Mouse (Mus musculus) hindlimb bud, embryonic 11.5 days (tissue): ENCODE data around the gene Anxa6.
"Not testable (repeated sequence)": the region's sequence is repeated elsewhere in the genome, so short reads cannot be mapped to it uniquely, and the experiment has no call there.

Source experiments
- DNase-seq: peaks from one replicate; pipeline ENCODE4 v3.0.0-alpha.2; 2012; ENCODE audit warnings: low read depth, low spot score; ENCODE audit errors: extremely low spot score

Gene Anxa6

DNA sequence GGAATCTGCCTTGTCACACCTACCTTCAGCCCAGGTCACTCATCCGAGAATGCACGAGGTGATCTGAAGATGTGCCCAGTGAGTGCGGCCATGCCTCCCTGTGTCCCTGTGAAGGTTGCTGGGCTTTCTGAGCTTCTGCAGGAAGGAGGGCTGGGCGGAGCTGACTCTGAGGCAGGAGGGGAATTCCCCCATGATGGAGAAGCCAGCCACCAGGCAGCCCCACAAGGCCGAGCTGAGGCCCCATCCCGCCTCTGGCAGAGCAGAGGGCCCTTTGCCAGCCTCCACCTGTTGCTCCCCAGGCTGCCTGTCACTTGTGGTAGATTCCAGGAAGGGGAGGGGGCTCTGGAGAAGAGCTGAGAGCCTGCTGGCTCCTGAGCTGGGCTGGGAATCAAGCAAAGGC, 70.4 kb downstream of the Anxa6 start, which contains the start of gene Tnip1:
Gene Tnip1 (minus strand): TSS at position 108 of the 400 bp plus-strand sequence.
- DNase-seq = no peak

DNA sequence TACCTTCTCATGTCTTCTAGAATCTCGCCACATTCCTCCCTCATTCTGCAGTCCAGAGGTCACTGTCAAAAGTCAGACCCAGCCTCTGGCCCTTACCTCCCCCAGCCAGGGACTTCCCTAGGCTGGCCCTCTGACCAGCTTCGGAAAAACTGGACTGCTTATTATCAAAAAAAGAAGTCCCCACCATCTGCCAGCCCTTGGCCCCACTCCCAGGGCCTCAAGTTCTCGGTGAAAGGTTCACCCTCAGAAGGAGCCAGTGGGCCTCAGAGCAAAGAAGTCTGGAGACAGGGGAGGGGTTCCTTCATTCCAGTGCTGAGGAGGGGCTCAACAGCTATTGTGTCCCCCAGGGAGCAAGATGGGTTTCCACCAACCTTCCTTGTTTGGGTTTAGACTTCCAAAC, 71.3 kb downstream of the Anxa6 start:
- no peak for DNase-seq

- no peak for DNase-seq
These were observed 71.9 kb downstream of the Anxa6 start for GRCm38 (mm10) chr11:54961164-54961850.

- DNase-seq = no peak
These were observed 73.0 kb downstream of the Anxa6 start for GRCm38 (mm10) chr11:54960251-54960650.

DNA sequence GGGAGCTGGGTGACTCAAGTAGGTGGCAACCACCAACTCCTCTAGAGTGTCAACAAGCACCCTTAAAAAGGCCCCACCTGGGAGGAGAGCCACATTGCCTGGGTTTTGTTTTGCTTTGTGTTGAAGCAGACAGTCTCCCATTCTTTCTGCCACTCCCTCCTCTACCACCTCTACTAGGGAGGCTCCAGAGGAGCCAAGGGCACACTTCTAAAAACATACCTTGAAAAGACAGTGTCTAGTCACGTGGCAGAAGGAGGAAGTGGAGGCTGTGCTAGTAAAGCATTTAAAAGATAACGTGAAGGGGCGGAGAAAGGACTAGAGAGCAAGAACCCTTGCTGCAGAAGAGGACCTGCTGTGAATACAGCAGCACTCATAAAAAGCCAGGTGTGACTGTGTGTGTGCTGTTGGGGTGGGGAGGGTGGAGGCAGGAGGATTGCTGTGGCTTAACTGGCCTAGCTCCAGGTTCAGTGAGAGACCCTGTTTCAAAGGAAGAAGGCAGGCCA, 74.6 kb downstream of the Anxa6 start:
- DNase-seq = no peak

GRCm38 (mm10) chr11:54957708-54958107, 75.5 kb downstream of the Anxa6 start:
- not testable (repeated sequence) for DNase-seq

GRCm38 (mm10) chr11:54956912-54957311, 76.3 kb downstream of the Anxa6 start:
- DNase-seq = no peak

DNA sequence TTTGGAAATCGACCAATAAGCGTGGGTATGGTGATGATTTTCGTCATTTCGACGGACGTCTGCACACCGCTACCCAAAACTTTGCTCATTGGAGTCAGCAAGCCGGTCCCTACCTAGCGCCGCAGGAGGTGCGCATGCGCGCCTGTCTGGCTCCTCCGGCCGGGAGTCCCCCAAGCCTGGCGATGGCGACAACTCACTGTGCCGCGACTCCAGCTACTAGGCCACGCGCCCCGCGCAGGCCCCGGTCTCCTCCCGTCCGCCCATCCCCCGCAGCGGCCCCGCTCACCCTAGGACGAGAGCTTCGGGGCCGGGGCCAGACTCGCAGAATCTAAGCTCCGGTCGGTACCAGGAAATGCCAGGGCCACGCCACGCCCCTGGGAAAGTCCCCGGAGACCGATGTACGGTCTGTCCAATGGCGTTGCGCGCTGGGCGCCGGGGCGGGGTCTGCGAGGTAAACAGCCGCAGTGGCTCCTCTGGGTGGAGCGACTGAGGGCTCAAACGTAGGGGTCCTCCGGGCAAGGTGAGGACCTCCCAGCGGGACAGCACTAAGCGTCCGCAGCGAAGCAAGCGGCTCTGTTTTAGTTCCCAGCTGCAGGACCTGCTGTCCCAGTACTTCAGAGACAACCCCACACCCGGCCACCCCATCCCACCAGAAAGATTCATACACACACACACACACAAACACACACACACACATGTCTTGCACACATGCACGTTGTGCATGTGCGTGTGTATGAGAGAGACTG, 77.3 kb downstream of the Anxa6 start:
- DNase-seq = peak; percentile 73

GRCm38 (mm10) chr11:54955400-54955734, 77.9 kb downstream of the Anxa6 start:
- not testable (repeated sequence) for DNase-seq

- no peak for DNase-seq
These were observed 78.5 kb downstream of the Anxa6 start for GRCm38 (mm10) chr11:54954716-54955115.

- DNase-seq = no peak
These were observed 79.2 kb downstream of the Anxa6 start for GRCm38 (mm10) chr11:54953993-54954446.

- no peak for DNase-seq
These were observed 80.6 kb downstream of the Anxa6 start for GRCm38 (mm10) chr11:54952651-54953050.

DNA sequence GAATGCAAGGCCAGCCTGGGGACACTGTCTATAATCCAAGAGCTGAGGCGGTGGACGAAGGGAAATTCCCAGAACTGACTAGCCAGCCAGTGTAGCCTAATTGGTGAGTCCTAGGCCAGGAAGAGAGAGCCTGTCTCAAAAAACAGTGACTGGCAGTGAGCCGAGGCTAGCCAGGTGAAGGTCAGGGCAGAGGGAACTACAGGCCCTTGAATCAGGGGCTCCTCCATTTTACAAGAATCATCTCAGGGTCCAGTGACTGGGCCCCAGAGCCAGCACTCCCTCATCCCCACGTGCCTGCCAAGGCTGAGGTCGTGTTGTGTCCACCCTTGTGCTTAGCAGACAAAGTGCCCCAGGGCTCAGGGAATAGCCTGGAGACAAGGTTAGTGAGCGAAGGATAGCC, 82.6 kb downstream of the Anxa6 start:
- no peak for DNase-seq

DNA sequence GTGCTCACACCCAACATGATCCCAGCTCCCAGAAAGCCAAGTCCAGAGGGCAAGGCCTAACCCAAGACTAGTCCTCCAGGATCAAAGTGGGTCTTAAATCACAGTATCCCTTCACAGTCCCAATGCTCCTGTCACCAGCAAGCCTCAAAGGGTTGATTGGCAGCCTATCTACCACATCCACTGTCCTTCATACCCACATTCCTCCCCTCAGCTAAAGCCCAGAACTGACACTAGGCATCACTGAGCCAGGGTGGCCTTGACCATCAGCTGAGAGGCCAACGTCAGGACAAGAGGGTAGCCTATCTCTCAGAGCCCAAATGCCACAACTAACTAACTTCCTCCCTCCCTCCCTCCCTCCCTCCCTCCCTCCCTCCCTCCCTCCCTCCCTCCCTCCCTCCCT, 83.5 kb downstream of the Anxa6 start:
- DNase-seq = no peak

GRCm38 (mm10) chr11:54944702-54945101, 88.5 kb downstream of the Anxa6 start:
- DNase-seq = no peak

DNA sequence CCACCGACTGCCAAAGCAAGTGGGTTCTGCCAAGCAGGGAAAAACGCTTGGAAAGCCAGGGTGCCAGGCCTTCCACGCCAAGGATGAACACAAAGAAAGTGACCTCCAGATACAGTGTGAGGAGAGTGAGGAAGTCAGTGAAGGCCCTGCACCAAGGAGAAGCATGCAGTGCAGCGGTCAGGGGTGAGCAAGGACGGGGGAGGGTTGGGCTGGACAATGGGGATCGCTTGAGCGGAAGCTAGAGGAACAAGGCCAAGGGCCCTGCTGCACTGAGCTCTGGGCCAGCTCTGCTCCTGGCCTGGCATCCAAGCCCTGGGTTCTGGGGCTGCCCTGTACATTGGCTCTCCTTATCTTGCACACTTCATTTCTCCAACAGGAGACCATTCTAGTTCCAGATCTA, 93.2 kb downstream of the Anxa6 start:
- DNase-seq = no peak

DNA sequence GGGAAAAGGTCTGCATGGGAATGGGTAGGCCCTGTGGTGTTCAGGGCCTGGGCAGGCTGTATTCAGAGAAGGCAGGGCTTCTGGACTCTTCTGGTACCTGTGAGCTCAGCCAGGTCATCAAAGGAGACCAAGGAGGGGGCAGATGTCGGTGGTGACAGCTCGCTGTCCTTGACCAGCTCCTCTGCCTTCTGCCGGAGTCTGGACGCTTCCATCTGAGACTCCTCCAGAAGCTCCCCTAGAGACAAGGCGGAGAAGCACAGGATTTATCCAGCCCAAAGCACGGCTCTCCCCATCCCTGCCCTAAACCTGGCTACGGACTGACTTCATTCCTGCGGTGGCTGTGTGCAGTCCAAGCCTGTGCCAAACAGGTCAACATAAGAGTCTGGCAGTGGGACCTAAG, 93.7 kb downstream of the Anxa6 start:
- DNase-seq = no peak

DNA sequence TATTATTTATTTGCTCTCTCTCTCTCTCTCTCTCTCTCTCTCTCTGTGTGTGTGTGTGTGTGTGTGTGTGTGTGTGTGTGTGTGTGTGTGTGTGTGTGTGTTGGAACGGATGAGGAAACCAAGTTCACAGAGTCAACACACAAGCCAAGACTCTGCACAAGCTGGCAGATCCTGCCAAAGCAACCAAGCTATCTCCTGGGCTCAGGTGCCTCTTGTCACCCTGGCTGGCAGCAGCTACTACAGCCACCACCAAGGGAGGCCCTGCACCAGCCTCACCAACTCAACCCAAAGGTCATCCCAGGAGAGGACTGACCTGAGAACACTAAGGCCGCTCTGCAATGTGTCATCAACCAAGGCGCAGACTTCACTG, 96.5 kb downstream of the Anxa6 start:
- no peak for DNase-seq

DNA sequence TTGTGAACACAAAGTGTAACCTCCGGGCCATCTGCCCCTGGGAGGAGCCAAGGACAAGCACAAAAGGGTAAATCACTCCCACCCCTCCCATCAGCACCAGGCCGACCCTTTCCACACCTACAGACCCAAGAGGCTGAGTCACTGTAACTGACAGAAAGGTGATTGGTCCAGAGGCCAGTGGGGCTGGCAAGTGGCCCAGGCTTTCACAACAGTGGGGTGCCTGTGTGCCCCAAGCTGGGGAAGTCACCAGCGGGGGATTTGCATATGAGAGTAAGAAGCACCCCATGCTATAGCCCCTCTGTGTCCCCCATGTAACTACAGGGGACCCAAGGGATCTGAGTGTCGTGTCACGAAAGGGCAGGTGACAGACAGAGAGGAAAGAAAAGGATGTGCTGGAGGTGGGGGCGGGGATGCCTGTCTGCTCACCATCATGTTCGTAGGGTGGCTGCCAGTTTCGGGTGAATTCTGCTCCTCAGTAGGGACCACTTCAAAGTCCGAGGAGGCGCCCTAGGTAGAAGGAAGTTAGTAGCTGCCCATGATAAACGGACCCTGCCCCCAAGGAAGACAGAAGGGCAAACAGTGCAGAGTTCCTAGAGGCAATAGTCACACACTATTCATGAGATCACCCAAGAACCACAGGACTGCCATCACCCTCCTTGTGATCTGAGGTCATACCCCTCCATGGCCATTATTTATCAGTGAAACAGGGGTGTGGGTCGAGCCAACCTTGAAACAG, 97.0 kb downstream of the Anxa6 start:
- no peak for DNase-seq

DNA sequence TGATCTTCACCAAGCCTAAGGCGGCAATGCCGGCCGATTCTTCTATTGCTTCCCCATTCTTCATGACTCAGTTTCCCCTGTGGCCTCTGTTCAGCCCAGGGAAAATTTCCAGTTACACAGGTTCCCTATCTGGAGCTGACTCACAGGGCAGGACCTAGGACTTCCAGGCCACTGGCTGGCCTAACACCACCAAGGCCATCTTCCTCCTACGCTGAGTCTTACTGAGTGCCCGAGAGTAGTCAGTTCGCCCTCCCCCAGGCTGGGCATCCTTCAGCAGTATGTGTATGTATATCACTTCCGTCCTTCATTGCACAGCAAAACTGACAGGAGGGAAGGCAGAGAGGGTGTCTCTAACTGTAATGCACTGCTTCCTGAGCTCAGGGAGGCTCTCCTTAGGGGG, 99.0 kb downstream of the Anxa6 start:
- no peak for DNase-seq

GRCm38 (mm10) chr11:54932540-54932939, 100.7 kb downstream of the Anxa6 start:
- DNase-seq = no peak
